Mouse (Mus musculus) midbrain, postnatal 0 days (tissue): ENCODE measurements around the gene Cyp2c38. TPM values are rescaled to one million over a fixed set of nuclear protein-coding genes. Genes with fewer than 3 reads are reported as not detected.
"Not testable (repeated sequence)": the region's sequence is repeated elsewhere in the genome, so short reads cannot be mapped to it uniquely, and the experiment has no call there.

Experiments
- ATAC-seq: fragments of 200-750 bp; cut with Nextera tagmentation; 2 replicates; pipeline ENCODE4 v1.8.0; 2017; ENCODE audit warnings: moderate number of reproducible peaks, mild to moderate bottlenecking, moderate TSS enrichment, moderate library complexity; ENCODE audit not compliant: low FRiP score
- DNase-seq: peaks from one replicate; pipeline ENCODE4 v3.0.0-alpha.2; 2015; ENCODE audit warnings: low spot score
- H3K27ac ChIP-seq: fragments of 300-500 bp; sonication (generic); 2 replicates; pipeline ENCODE4 v1.5.1; 2014; ENCODE audit warnings: low read depth, mild to moderate bottlenecking, low read length, mixed read lengths
- H3K27me3 ChIP-seq: fragments of 300-500 bp; sonication (generic); 2 replicates; pipeline ENCODE4 v1.6.1; 2014; ENCODE audit warnings: low read length, control low read depth, mixed read lengths; ENCODE audit not compliant: insufficient read depth
- H3K36me3 ChIP-seq: fragments of 300-500 bp; sonication (generic); 2 replicates; pipeline ENCODE4 v1.6.1; 2014; ENCODE audit warnings: low read length, control low read depth, mixed read lengths; ENCODE audit not compliant: insufficient read depth
- H3K4me1 ChIP-seq: fragments of 300-500 bp; sonication (generic); 2 replicates; pipeline ENCODE4 v1.6.1; 2014; ENCODE audit warnings: mild to moderate bottlenecking, control low read depth, antibody characterized with exemption, low read length, mixed read lengths; ENCODE audit not compliant: insufficient read depth
- H3K4me2 ChIP-seq: fragments of 300-500 bp; sonication (generic); 2 replicates; pipeline ENCODE4 v1.6.1; 2014; ENCODE audit warnings: low read depth, mild to moderate bottlenecking, low read length, mixed read lengths; ENCODE audit not compliant: poor library complexity, severe bottlenecking
- H3K4me3 ChIP-seq: fragments of 300-500 bp; sonication (generic); 2 replicates; pipeline ENCODE4 v1.5.1; 2014; ENCODE audit warnings: low read depth, mild to moderate bottlenecking, low read length, moderate library complexity
- H3K9ac ChIP-seq: fragments of 300-500 bp; sonication (generic); replicated peaks from 2 replicates; pipeline ENCODE4 v1.6.1; 2014; ENCODE audit warnings: mild to moderate bottlenecking, low read length, moderate library complexity, mixed read lengths; ENCODE audit not compliant: poor library complexity, severe bottlenecking
- H3K9me3 ChIP-seq: fragments of 300-500 bp; sonication (generic); 2 replicates; pipeline ENCODE4 v1.6.1; 2016; ENCODE audit warnings: low read length, control low read depth
- CTCF ChIP-seq: IDR thresholded peaks from 2 replicates; pipeline ENCODE4 v1.5.1; 2016; ENCODE audit warnings: antibody characterized with exemption, mild to moderate bottlenecking
- WGBS: fragments of 180-500 bp; shearing (Covaris S2); extraction: QIAGEN DNeasy Blood & Tissue Kit; methylation state at CpG from one replicate; pipeline ENCODE4 v1.1.7; 2014; 5-methylcytosine and 5-hydroxymethylcytosine counted together
- polyA plus RNA-seq: library from polyadenylated mRNA; unstranded; fragments of >200 nt; fragmentation: Nextera tagmentation; extraction: Ambion mirVana; gene quantifications from 2 replicates; pipeline ENCODE4 v1.2.1, GENCODE M21; 2015
- total RNA-seq: library from RNA; depleted of rRNA; stranded (reverse); fragments of >200 nt; gene quantifications from 2 replicates; pipeline ENCODE4 v1.2.3, GENCODE M21; 2014; rRNA removed

Gene Cyp2c38
- total RNA-seq (not detected in 2 replicates), polyA plus RNA-seq (not detected in 2 replicates)

DNA sequence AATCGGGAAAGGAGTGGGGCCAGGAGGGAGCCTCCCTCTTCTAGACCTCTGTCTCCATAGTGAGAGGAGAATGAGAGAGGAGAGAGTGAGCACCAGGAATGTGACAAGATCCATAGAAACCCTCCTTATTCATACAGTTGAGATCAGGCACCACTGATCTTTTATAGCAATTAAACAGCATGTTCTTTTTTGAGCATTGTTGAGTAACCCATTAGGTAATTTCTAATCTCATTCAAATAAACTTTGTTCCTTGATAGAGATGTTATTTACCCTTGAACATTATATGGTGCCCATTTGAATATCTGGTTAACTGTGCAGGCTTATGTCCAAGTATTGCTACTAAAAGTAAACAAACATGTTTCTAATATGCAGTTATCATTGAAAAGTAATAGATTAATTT, at the start of gene Cyp2c38:
Cyp2c38 (minus strand) TSS at position 135 of the 400 bp plus-strand sequence.
- 81% methylated on average over 1 of the region's 1 CpGs for WGBS
- Histone ChIP-seq H3K27ac (no peak within 1 kb of the TSS), H3K4me3 (no peak within 1 kb of the TSS), H3K27me3 (no peaks in the 10 kb centered on the region), H3K36me3 (no peaks in the 10 kb centered on the region), H3K9ac (no peak within 1 kb of the TSS), H3K9me3 (peaks cover 6% of the 10 kb centered on the region; the same call in 1 of the 2 replicates), H3K4me2 (no peak within 1 kb of the TSS), H3K4me1 (no peaks in the 10 kb centered on the region)
- no peak for ATAC-seq
- TF ChIP-seq CTCF: no peak
- no peak for DNase-seq

DNA sequence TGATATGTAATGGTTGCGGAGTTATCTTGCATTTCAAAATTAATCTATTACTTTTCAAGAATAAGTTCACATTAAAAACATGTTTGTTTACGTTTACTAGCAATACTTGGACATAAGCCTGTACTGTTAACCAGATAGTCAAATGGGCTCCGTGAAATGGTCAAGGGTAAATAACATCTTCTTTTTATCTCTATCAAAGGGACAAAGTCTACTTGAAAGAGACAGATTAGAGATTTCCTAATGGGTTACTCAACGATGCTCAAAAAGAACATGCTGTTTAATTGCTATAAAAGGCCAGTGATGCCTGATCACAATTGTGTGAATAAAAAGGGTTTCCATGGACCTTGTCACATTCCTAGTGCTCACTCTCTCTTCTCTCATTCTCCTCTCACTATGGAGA, 47.7 kb upstream of the Cyp2c38 start, which contains the start of gene Cyp2c39:
Cyp2c39 (plus strand) TSS at position 329 of the 400 bp plus-strand sequence.
- ATAC-seq: no peak
- Histone ChIP-seq H3K36me3 (no peaks in the 10 kb centered on the region), H3K4me3 (no peak within 1 kb of the TSS), H3K9ac (no peak within 1 kb of the TSS), H3K4me1 (no peaks in the 10 kb centered on the region), H3K4me2 (no peak within 1 kb of the TSS), H3K27ac (no peak within 1 kb of the TSS), H3K9me3 (no peaks in the 10 kb centered on the region; the same call in 1 of the 2 replicates), H3K27me3 (no peaks in the 10 kb centered on the region)
- TF ChIP-seq CTCF: no peak
- no peak for DNase-seq
- 80% methylated on average over 4 of the region's 4 CpGs for WGBS

DNA sequence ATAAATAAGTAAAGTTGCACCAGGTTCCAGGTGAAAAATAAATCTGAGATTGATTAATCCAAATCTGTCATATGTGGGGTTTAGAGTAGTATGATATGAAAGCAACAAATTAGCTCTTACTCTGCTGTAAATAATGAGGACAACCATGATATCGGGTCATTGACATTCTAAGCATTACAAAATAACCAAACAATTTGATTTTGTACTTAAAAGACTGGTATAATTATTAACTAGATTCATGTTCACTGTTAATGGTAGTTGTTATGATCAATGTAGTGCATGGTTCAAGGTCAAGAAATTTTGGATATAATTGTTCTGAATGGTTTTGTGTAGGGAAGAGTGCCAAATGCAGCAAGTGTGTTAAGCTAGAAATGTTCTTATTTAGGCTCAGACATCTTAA, 46.7 kb upstream of the Cyp2c38 start:
- H3K4me3 ChIP-seq: no peak overlapping the region
- H3K9ac ChIP-seq: no peak overlapping the region
- DNase-seq: no peak
- H3K4me1 ChIP-seq: no peaks in the 10 kb centered on the region
- no peaks in the 10 kb centered on the region; the same call in 1 of the 2 replicates for H3K9me3 ChIP-seq
- H3K4me2 ChIP-seq: no peak overlapping the region
- no peaks in the 10 kb centered on the region for H3K36me3 ChIP-seq
- no peak overlapping the region for H3K27ac ChIP-seq
- H3K27me3 ChIP-seq: no peaks in the 10 kb centered on the region
- no peak for ATAC-seq
- WGBS: 57% methylated on average over 1 of the region's 1 CpGs
- TF ChIP-seq CTCF: no peak

GRCm38 (mm10) chr19:39506341-39506740, 43.5 kb upstream of the Cyp2c38 start:
- no peak for TF ChIP-seq CTCF
- H3K27me3 ChIP-seq: no peaks in the 10 kb centered on the region
- H3K36me3 ChIP-seq: no peaks in the 10 kb centered on the region
- no peak overlapping the region for H3K27ac ChIP-seq
- H3K4me3 ChIP-seq: no peak overlapping the region
- H3K9ac ChIP-seq: no peak overlapping the region
- ATAC-seq (no peak), DNase-seq (no peak)
- peaks cover 3% of the 10 kb centered on the region; the same call in 1 of the 2 replicates for H3K9me3 ChIP-seq
- no peaks in the 10 kb centered on the region for H3K4me1 ChIP-seq
- H3K4me2 ChIP-seq: no peak overlapping the region

- not testable (repeated sequence) for H3K36me3 ChIP-seq, H3K27ac ChIP-seq, ATAC-seq, H3K4me2 ChIP-seq, H3K9ac ChIP-seq, H3K4me1 ChIP-seq, DNase-seq, H3K27me3 ChIP-seq, H3K4me3 ChIP-seq
- WGBS: 90% methylated on average over 1 of the region's 1 CpGs
- H3K9me3 ChIP-seq: 0 out of 2 replicates have a peak, but pooled peaks cover 19% of the 10 kb centered on the region
These were observed 21.1 kb upstream of the Cyp2c38 start for GRCm38 (mm10) chr19:39483961-39484360.

DNA sequence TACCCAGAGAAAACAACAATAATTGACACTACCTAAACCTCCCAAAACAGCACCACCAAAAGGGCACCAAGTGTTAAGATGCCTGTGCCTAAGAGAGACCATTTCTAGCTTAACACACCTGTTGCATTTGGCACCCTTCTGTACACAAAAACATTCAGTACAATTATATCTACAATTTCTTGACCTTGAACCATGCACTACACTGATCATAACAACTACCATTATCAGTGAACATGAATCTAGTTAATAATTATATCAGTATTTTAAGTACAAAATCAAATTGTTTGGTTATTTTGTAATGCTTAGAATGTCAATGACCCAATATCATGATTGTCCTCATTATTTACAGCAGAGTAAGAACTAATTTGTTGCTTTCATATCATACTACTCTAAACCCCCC, 1.0 kb upstream of the Cyp2c38 start:
- no peak for ATAC-seq
- TF ChIP-seq CTCF: no peak

More for the DNA sequence above, 1.0 kb upstream of the Cyp2c38 start:
- Histone ChIP-seq H3K9me3 (no peaks in the 10 kb centered on the region), H3K4me1 (no peaks in the 10 kb centered on the region), H3K27ac (no peak overlapping the region), H3K4me3 (no peak overlapping the region), H3K27me3 (no peaks in the 10 kb centered on the region), H3K36me3 (no peaks in the 10 kb centered on the region), H3K4me2 (no peak overlapping the region), H3K9ac (no peak overlapping the region)
- DNase-seq: no peak

Other genes starting within 250 kb of the Cyp2c38 start
- gene Cyp2c29, start 193.7 kb downstream of the Cyp2c38 start, total RNA-seq: not detected in 2 replicates
- gene Cyp2c29, start 193.7 kb downstream of the Cyp2c38 start, polyA plus RNA-seq: not detected in 2 replicates
- gene Cyp2c39, start 47.8 kb upstream of the Cyp2c38 start, total RNA-seq: not detected in 2 replicates
- gene Cyp2c39, start 47.8 kb upstream of the Cyp2c38 start, polyA plus RNA-seq: not detected in 2 replicates
- gene Cyp2c67, start 186.0 kb upstream of the Cyp2c38 start, total RNA-seq: not detected in 2 replicates
- not detected in 2 replicates for gene Cyp2c67, start 186.0 kb upstream of the Cyp2c38 start, polyA plus RNA-seq